Mouse (Mus musculus) G1E (cell line): ENCODE measurements at regions not wholly inside any gene's neighbourhood (a gene's known extent, or its start where the extent isn't known, plus 50 kb on each side); places are given as distances from the start of the nearest gene placed in this dataset.

Experiments
- ATAC-seq: 2 replicates; pipeline ENCODE4 v1.8.0; 2016; ENCODE audit warnings: mild to moderate bottlenecking; ENCODE audit not compliant: insufficient number of reproducible peaks, poor library complexity, low FRiP score, severe bottlenecking; ENCODE audit errors: extremely low read depth
- DNase-seq: peaks from one replicate; pipeline ENCODE4 v3.0.0; 2012; ENCODE audit warnings: low spot score
- H3K27me3 ChIP-seq: 2 replicates; pipeline ENCODE4 v1.6.1; 2012; ENCODE audit warnings: mild to moderate bottlenecking, low read length, inconsistent platforms; ENCODE audit not compliant: insufficient read depth
- H3K36me3 ChIP-seq: replicated peaks from 2 replicates; pipeline ENCODE3; 2012; ENCODE audit warnings: mild to moderate bottlenecking, inconsistent platforms
- H3K4me1 ChIP-seq: 2 replicates; pipeline ENCODE4 v1.6.1; 2012; ENCODE audit warnings: low read depth, low read length, inconsistent platforms, mixed read lengths; ENCODE audit not compliant: insufficient read depth
- H3K4me3 ChIP-seq: 2 replicates; pipeline ENCODE4 v1.5.1; 2012; ENCODE audit warnings: low read depth, mild to moderate bottlenecking, inconsistent platforms, low read length, moderate library complexity, mixed read lengths
- H3K9me3 ChIP-seq: replicated peaks from 2 replicates; pipeline ENCODE4 v1.6.1; 2012; ENCODE audit warnings: inconsistent platforms
- CTCF ChIP-seq: IDR thresholded peaks from 2 replicates; pipeline ENCODE4 v1.5.1; 2012; ENCODE audit warnings: low read depth, low read length, inconsistent platforms, mixed read lengths
- GATA1 ChIP-seq: IDR thresholded peaks from 2 replicates; pipeline ENCODE4 v1.6.1; 2012; ENCODE audit warnings: borderline replicate concordance, low read length, inconsistent platforms, mixed read lengths
- GATA2 ChIP-seq: IDR thresholded peaks from 2 replicates; pipeline ENCODE4 v1.6.1; 2012; ENCODE audit warnings: low read depth, low read length, inconsistent platforms, borderline replicate concordance
- POLR2AphosphoS5 ChIP-seq: IDR thresholded peaks from 2 replicates; pipeline ENCODE4 v1.6.1; 2012; ENCODE audit warnings: low read depth, low read length, inconsistent platforms; ENCODE audit not compliant: insufficient replicate concordance
- TAL1 ChIP-seq: conservative IDR thresholded peaks from 2 replicates; pipeline ENCODE4 v1.6.1; 2012; ENCODE audit warnings: low read depth, low read length, inconsistent platforms, mixed read lengths

DNA sequence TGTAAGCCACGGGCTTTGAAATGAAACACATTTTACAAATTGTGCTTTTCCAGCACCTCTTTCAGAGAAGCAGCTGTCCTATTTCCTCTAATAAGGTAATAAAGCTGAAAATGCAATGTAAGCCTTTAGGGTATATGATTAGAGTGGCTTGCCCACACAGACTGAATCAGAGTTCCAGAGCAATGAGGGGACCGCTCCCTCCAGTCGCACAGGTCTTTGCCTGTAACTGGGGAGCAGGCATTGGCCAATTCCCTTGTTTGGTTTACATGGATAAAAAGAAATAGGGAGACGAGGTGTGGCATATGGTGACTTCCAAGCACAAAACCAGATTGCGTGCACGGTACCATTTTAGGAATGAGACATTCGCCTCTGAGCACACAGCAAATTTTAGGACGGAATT, 112.7 kb upstream of the Frg1 start:
- H3K36me3 ChIP-seq = no peaks in the 10 kb centered on the region
- ATAC-seq = no peak
- H3K9me3 ChIP-seq = no peaks in the 10 kb centered on the region
- H3K4me3 ChIP-seq = no peak overlapping the region
- no peak for DNase-seq
- H3K27me3 ChIP-seq = no peaks in the 10 kb centered on the region
- H3K4me1 ChIP-seq = no peaks in the 10 kb centered on the region
- no peak for TF ChIP-seq GATA2
- TF ChIP-seq GATA1 = no peak
- no peak for TF ChIP-seq CTCF
- TF ChIP-seq POLR2AphosphoS5 = no peak
- no peak for TF ChIP-seq TAL1

DNA sequence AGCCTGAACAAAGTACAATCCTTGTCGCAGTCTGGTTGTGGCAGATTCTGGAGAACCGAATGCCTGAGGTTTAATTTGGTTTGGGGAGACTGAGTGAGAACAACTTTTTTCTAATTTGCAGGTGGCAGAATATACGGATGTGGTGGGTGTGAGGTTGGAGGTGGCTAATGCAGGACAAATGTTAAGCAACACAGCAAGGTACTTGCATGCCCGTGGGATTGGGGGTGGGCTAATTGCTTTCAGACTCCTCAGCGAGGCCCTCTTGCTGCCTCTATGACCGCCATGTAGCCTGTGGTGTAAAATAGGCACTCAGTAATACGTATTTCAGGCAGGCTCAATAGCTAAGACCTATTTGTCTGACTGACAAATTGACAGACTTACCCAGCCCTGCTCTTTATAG, 109.4 kb upstream of the Frg1 start:
- Histone ChIP-seq H3K9me3 (no peaks in the 10 kb centered on the region), H3K4me1 (no peaks in the 10 kb centered on the region), H3K27me3 (no peaks in the 10 kb centered on the region), H3K4me3 (no peak overlapping the region), H3K36me3 (no peaks in the 10 kb centered on the region)
- no peak for ATAC-seq
- no peak for DNase-seq
- TF ChIP-seq GATA2 (no peak), CTCF (no peak), TAL1 (no peak), GATA1 (no peak), POLR2AphosphoS5 (no peak)

DNA sequence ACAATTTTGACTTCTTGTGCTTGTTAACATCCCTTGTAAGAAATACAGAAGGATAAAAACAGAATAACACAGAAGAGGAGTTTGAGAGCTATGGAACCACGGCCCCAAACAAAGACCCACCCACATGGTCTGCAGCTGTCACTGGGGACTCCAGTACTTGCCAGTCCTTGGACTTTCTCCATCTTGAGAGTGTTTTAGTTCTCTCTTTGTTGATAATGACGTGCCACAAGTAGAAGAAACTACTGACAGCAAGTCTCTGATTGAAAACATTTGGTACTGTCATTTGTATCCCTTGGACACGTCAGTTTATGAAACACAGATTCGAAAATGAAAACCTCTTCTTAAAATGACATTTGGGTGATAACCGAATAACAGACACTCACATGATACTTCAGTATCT, 68.3 kb upstream of the Frg1 start:
- Histone ChIP-seq H3K27me3 (no peaks in the 10 kb centered on the region), H3K4me1 (no peaks in the 10 kb centered on the region), H3K36me3 (no peaks in the 10 kb centered on the region), H3K4me3 (no peak overlapping the region), H3K9me3 (no peaks in the 10 kb centered on the region)
- DNase-seq (no peak), ATAC-seq (no peak)
- TF ChIP-seq GATA1 (no peak), GATA2 (no peak), CTCF (no peak), POLR2AphosphoS5 (no peak), TAL1 (no peak)

DNA sequence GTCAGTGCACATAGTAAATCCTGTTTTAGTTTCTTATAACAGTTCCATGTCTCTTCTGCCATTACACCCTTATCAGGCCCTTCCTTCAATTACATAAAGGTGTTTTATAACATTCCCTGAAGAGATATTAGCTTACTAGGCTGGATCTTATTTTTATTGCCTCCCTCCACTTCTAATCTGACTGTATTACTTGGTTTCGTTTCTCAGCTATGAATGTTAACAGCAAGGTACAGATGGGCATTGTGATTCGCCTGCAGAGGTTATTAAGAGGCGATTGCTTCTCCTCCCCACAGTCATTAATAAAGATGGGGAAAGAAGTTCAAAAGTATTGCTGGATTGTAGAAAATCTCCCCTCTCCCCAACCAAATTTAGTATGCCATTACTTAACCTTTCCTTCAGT, 66.4 kb upstream of the Frg1 start:
- Histone ChIP-seq H3K4me1 (no peaks in the 10 kb centered on the region), H3K9me3 (no peaks in the 10 kb centered on the region), H3K4me3 (no peak overlapping the region), H3K27me3 (no peaks in the 10 kb centered on the region), H3K36me3 (no peaks in the 10 kb centered on the region)
- no peak for ATAC-seq
- DNase-seq = no peak
- TF ChIP-seq GATA2 (no peak), CTCF (no peak), POLR2AphosphoS5 (no peak), GATA1 (no peak), TAL1 (no peak)

DNA sequence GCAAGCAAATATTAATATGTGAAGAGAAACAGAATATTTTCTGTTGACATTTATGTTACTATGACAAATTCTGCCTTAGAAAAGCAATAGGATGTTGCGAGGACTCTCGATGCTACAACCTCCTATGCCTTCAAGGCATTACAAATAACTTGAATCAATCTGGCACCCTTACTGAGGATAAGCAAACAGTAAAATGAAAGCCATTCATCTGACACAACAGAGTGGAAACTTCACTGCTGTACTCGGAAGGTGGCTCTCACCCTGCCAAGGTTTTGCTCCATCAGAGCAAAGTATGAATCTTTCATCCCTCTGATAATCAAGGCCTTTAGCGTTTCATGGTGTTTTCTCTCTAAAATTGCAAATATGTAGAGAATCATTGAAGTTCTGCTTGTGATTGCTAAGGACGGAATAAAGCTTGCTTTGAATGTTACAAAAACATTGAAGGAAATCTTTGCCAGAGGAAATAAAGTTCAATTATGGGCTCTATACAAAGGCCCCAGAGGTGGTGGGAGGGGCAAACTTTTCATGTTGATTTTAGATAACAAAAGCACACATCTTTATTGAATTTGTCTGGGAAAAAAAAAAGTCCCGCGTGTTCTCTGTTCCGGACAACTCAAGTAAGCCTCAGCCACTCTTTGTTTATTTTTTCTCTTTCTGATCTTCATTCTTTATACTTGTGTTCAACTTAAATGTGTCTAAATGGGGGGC, 56.3 kb upstream of the Frg1 start:
- no peak for ATAC-seq
- Histone ChIP-seq H3K4me1 (no peaks in the 10 kb centered on the region), H3K4me3 (no peak overlapping the region), H3K36me3 (no peaks in the 10 kb centered on the region), H3K27me3 (no peaks in the 10 kb centered on the region), H3K9me3 (no peaks in the 10 kb centered on the region)
- no peak for DNase-seq
- no peak for TF ChIP-seq POLR2AphosphoS5

DNA sequence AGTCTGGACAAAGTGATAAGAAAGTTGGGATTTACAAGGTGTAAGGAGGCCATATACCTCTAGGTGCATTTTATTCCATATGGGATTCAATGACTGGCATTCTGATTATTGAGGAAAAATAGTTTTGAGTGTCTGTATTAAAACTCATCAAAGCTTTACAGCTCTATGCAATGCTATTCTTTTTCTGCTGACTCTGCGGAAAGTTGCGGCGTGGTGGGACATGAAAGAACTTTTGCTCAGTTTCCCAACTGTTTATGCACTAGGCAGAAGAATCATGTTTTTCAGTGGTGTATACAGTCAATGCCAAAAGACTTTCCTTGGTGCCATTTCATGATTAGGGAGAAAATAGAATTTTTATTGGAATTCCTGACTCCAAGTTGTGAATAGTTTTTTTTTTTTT, 55.4 kb upstream of the Frg1 start:
- no peaks in the 10 kb centered on the region for H3K36me3 ChIP-seq
- no peaks in the 10 kb centered on the region for H3K27me3 ChIP-seq
- H3K4me1 ChIP-seq = no peaks in the 10 kb centered on the region
- DNase-seq = no peak
- no peaks in the 10 kb centered on the region for H3K9me3 ChIP-seq
- no peak overlapping the region for H3K4me3 ChIP-seq
- no peak for ATAC-seq
- TF ChIP-seq GATA1 (no peak), CTCF (no peak), POLR2AphosphoS5 (no peak), GATA2 (no peak), TAL1 (no peak)
